Mouse (Mus musculus): Measurements from ENCODE around the gene H13.

The H13 gene

DNA sequence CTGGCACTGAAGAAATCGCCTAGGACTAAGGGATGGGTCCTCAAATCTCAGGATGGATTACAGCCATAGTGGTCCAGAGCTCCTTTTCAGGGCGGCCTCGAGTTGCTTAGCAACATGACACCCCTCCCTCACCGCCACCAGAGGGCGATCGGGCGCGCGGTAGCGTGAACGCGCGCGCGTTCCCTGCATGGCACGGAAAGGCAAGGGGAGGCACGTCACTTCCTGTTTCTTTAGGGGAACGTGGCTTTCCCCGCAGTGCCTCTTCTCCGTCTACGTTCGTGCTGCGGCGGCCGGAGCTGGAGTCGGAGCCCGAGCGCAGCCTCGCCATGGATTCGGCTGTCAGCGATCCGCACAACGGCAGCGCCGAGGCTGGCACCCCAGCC lies at the start of gene H13:
Gene H13 (plus strand): TSS at position 206 of the 383 bp plus-strand sequence.
- peak; percentile 80 for DNase-seq (ENCODE audit: low spot score)

- no peak for DNase-seq (ENCODE audit: low spot score)
Observed at GRCm38 (mm10) chr2:152620367-152621134, 48.7 kb upstream of the H13 start.

DNA sequence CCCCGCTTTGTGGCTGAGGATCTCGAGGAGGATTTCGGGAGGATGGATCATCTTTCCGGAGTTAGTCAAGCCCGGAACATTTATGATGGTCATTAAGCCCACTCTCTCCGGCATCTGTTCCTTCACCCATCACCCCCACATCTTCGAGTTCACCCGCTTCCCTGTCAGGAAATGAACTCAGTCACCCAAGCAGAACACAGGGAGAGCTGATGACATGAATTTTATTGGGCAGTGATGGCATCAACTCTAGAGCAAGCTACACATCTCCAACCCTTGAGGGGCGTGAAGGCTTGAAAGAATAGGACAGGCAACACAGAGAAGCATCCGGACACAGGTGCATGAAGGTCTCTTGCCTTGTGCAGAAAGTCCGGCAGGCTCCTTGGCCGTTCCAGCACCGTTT lies 47.1 kb upstream of the H13 start:
- DNase-seq (ENCODE audit: low spot score), result no peak

DNA sequence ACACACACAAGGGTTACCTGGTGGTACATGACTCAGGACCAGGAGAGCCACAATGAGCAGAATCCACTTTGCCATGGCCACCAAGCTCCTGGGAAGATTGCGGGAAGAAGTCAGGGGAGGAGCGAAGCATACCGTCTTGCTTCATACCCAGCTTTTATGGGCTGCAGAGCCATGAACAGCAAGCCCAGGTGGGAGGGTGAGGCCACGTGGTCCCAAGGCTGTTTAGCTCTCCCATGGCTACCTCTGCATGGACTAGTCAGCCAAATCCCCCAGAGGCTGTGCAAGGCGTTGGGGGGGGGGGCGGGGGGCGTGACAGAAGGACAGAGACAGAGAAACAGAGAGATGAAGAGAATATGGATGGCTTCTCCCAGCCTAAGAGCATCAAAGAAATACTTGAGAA lies 46.3 kb upstream of the H13 start, which contains the start of gene Defb25:
Gene Defb25 (minus strand): TSS at position 101 of the 400 bp plus-strand sequence.
- no peak for DNase-seq (ENCODE audit: low spot score)

DNA sequence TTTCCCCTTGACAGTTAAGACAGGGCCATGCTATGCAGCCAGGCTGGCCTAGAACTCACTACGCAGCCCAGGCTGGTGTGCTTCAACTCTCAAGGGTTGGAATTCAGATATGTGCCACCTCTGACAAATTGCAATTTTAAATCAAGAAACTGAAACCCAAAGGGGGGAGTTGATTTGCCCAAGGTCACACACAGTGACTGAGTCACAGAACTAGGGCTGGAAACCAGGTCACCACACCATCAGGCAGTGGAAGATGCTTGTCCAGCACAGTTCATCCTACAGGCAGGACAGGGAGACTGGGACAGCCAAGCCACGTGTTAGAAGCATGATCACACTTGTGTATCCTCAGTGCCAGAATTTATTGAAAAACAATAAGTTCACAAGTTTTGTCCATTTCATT lies 44.7 kb upstream of the H13 start:
- no peak for DNase-seq (ENCODE audit: low spot score)

- no peak for DNase-seq (ENCODE audit: low spot score)
Observed at GRCm38 (mm10) chr2:152625256-152625655, 44.0 kb upstream of the H13 start.

GRCm38 (mm10) chr2:152626774-152627591 lies 42.3 kb upstream of the H13 start, which contains the start of gene Rem1:
Gene Rem1 (plus strand): TSS chr2:152626951.
- no peak for DNase-seq (ENCODE audit: low spot score)

DNA sequence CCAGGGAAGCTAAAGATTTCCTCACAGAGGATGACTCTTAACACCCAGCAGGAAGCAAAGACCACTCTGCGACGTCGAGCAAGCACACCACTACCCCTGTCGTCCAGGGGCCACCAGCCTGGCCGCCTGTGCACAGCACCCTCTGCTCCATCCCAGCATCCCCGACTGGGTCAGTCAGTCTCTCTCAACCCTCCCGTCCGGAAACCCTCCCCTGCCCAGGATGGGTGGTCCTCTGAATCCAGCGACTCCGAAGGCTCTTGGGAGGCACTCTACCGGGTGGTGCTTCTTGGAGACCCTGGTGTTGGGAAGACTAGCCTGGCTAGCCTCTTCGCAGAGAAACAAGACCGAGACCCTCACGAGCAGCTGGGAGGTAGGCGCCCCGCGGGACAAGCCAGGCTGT lies 41.2 kb upstream of the H13 start:
- no peak for DNase-seq (ENCODE audit: low spot score)

DNA sequence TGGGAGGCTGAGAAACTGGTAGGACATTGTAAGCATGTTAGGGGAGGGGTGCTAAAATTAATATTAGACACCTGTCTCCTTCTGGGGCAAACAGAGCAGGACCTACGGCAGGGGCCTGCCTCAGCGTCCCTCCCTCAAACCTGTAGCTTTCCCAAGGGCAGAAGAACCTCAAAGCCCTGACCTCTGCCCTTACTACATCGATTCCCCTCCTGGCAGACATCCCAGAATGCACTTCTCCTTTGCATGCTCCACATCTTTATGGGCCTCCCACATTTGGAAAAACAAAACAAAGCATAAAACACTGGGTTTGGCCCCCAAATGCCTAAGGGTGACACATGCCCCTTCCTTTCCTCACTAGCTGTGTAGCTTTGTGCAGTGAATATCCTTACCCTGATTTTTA lies 40.0 kb upstream of the H13 start:
- DNase-seq (ENCODE audit: low spot score), result no peak

GRCm38 (mm10) chr2:152629904-152630303 lies 39.4 kb upstream of the H13 start:
- DNase-seq (ENCODE audit: low spot score), result no peak

GRCm38 (mm10) chr2:152633334-152633733 lies 35.9 kb upstream of the H13 start:
- no peak for DNase-seq (ENCODE audit: low spot score)

DNA sequence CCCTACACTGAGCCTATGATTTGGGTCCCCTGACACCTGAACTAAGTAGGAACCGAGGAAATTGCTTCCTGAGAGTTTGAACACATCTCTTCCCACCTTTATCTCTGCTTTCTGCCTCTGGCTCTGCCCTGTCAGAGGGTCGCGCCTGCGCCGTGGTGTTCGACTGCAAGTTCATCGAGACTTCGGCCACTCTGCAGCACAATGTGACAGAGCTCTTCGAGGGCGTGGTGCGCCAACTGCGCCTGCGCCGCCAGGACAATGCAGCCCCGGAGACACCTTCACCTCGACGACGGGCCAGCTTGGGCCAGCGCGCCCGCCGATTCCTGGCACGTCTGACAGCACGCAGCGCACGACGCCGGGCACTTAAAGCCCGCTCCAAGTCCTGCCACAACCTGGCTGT lies 35.0 kb upstream of the H13 start:
- DNase-seq (ENCODE audit: low spot score), result no peak

DNA sequence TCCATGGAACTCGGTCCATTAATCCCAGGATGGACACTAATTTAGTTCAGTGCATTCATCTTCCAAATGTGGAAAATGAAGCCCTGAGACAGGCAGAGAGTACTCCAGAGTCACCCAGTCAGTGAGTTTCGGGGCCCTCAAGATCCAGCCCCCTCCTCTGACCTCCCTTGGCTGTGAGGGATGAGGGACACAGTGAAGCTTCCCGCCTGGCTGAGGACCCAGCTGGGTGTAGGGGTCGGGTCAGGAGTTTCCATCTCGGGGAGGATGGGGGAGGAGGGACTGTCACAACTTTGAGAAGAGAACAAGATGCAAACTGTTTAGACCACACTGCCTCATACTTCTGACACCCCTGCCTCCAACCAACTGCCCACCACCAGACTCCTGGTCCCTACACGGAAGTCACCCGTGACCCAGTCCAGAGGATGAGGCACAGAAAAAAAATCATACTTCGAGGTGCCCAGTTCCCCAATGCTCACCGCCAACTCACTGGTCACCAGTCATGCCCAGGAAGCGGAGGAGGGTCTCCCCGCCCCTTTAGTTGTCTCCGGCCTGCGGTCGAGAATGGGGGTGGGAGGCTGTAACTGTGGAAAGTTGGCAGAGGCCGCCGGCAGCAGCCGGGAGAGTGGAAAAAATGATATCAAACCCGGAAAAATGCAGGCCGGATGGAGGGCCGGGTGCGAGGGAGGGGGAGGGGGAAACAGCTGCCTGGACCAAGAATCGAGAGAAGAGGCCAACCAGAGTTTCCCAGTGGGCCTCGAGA lies 32.8 kb upstream of the H13 start:
- no peak for DNase-seq (ENCODE audit: low spot score)

GRCm38 (mm10) chr2:152637006-152637322 lies 32.3 kb upstream of the H13 start:
- DNase-seq (ENCODE audit: low spot score), result no peak

GRCm38 (mm10) chr2:152637381-152637780 lies 31.9 kb upstream of the H13 start:
- DNase-seq (ENCODE audit: low spot score), result no peak

DNA sequence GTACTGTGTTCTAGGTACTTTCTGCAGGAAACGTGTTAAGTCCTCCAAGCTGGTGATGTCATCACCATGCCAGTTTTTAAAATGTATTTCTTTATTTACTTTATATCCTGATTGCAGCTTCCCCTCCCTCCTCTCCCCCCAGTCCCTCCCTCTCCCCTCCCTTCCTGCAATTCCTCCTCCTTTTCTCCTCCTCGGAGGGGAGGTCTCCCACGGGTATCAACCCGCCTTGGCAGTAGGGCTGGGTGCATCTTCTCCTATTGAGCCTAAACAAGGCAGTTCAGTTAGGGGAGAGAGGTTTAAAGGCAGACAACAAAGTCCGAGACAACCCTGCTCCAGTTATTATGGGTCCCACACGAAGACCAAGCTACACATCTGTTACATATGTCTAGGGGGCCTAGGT lies 30.4 kb upstream of the H13 start:
- DNase-seq (ENCODE audit: low spot score), result no peak

DNA sequence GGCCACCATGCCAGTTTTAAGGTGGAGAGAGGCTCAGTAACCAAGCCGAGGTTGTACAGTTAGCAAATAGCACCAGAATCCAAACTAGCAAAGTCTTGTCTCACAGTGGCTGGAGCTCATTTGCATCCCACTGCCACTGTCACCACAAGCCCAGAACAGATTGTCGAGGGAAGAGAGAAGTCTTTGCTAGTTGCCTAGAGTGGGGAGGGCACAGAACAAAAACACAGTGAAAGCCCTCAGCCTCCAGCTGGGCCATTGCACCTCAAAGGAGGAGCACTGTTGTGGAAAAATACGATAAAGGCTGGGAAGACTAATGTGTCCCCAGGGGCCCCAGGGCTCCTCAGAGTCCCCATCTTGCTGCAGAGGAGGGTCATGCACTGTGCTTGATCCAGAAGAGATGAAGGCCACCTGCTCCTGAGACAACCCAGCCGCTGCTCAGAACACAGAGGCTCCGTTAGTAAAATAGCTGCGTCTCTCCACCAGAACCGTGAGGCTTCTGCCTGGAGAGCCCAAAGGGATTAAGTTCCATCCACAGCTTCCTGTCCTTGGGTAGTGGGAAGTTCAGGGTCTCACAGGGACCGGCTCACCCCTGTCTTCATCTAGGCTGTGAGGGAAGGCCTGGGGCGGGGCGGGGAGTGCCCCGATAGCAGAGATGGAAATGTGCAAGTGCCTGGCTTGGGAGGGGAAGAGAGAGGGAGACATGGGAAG lies 29.7 kb upstream of the H13 start:
- no peak for DNase-seq (ENCODE audit: low spot score)

DNA sequence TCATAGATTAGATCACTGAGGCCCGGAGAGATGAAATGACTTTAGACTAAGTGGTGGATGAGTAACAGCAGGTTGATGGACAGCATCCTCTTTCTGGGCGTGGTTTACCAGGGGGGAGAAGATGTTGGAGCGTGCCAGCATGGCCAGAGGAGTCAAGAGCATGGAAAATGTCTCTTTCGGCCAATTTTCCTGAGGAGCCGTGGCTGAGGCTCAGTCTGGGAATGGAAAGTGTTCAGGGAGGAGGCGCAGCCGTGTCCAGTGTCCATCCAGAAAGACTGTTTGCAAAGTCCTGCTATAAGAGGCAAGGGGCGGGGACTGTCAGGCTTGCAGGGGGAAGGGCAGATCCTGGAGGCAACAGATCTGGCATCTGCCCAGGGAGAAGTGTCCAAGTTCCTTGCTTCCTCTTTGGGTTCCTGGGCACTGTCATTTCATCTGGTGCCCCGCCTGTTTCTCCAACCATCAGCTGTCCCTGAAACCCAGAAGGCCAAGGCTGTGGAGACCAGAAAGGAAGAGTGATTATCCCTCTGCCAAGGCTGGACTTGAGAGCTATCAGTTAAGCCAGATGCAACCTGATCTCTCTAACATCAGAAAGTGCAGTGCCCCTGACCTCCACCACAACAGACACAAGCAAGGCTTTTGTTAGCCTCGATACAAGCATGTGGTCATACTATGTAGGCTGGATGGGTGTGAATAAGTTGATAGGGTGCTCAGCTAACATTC lies 16.2 kb upstream of the H13 start:
- no peak for DNase-seq (ENCODE audit: low spot score)

DNA sequence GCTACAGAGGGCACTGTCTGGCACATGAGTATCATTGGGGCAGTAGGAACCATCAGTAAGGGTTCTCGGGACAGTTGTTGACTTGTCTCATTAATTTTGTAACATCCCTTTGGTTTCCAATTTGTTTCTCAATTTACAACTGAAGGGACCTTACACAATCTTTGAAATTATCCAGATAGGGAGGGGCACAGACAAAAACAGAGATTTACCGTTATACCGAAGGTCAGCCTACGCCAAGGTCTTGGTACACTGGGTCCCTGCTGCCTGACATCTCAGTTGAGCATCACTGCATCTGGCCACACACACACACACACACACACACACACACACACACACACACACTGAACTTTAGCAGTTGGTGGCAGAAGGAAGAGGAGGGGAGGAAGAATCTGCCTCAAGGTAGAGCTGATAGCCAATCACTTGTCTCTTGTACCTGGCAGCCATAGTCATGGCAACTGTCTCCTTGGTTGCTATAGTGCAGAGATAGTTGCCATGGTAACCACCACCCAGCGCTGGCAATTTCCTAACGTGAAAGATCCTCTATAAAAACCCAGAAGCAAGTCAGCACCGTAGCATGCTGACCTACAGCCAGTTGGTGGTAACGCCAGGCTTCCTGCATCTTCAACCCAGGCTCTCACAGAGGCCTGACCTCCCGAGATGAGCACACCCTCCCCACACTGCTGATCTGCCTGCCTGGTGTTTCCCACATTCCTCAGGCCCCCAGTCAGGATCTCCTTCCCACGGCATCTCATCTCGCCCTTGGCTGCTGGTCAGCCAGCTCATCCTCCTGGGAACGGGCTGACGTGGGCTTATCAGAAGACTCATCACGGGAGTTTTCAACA lies 15.2 kb upstream of the H13 start:
- no peak for DNase-seq (ENCODE audit: low spot score)

DNA sequence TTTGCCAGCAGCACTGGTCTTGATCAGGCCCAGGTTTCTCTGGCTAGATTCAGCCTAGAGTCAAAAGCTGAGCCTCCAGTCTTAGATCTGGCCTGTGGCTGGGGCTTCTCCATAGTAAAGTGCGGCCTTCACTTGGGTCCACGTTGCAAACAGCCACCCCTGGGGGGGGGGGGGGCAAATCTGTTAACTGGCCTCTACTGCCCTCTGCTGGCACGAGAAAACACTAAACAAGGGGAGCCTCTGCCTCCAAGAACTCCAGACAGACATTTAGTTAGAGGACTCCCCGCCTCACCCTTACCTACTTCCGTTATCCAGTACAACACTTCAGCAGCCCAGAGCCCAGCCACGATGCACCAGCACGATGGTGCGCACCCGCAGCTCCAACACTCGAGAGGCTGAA lies 11.9 kb upstream of the H13 start:
- DNase-seq (ENCODE audit: low spot score), result no peak

- DNase-seq (ENCODE audit: low spot score), result no peak
Observed at GRCm38 (mm10) chr2:152661163-152661562, 8.1 kb upstream of the H13 start.
